ENCODE assay signal across 11 mouse cellular contexts in genomic region chr3:101929105-101929876, GRCm38 (mm10). TPM values are rescaled to one million over a fixed set of nuclear protein-coding genes. Genes with fewer than 3 reads are reported as not detected.
DNase-seq lines count a peak whose midpoint lies in the region; ATAC-seq and TF ChIP-seq lines count a peak whose summit lies in the region.
"Had no signal": no experiment of that assay in that cellular context is flagged by ENCODE, and none has a peak within 500 bp of the region (broad histone marks: within the 10 kb centered on the region; RNA-seq: fewer than 3 reads in every experiment).

No protein-coding gene starts in this region.

- WGBS in thymus, adult 2 months = 77% methylated on average over 4 of the region's 4 CpGs
- WGBS in hindbrain, postnatal 0 days = 42% methylated on average over 4 of the region's 4 CpGs
- 72% methylated on average over 4 of the region's 4 CpGs for WGBS in kidney, adult 2 months

- H3K9ac ChIP-seq in hindbrain, postnatal 0 days (replicated peaks; ENCODE audit: low read length) = no peak overlapping the region
- H3K9ac ChIP-seq: heart, embryonic 12.5 days had no signal

- no peaks in the 10 kb centered on the region for H3K27me3 ChIP-seq in thymus, adult 2 months (ENCODE audit: control insufficient read depth, insufficient read depth, low read length)
- H3K27me3 ChIP-seq in hindbrain, postnatal 0 days (ENCODE audit: insufficient read depth, low read length) = no peaks in the 10 kb centered on the region
- no peaks in the 10 kb centered on the region for H3K27me3 ChIP-seq in kidney, adult 2 months (replicated peaks; ENCODE audit: control insufficient read depth, insufficient read depth, low read length)
- H3K27me3 ChIP-seq: heart, embryonic 12.5 days had no signal

- H3K4me1 ChIP-seq in thymus, adult 2 months (replicated peaks; ENCODE audit: control insufficient read depth, insufficient read depth, low read length) = peaks cover 4% of the 10 kb centered on the region
- peaks cover 5% of the 10 kb centered on the region; the same call in 1 of the 2 replicates for H3K4me1 ChIP-seq in hindbrain, postnatal 0 days (ENCODE audit: insufficient read depth, low read length)
- H3K4me1 ChIP-seq in kidney, adult 2 months (ENCODE audit: control insufficient read depth, insufficient read depth, low read length) = no peaks in the 10 kb centered on the region

- DNase-seq in thymus, postnatal 0 days (ENCODE audit: low spot score) = peak; percentile 11
- no peak for DNase-seq in thymus, adult 2 months
- DNase-seq in cerebellum, postnatal 14 days = peak; percentile 67 to 76
- DNase-seq in hindbrain, postnatal 0 days (ENCODE audit: low spot score) = peak; percentile 58
- no peak for DNase-seq in yolk sac, embryonic 10.5 days (ENCODE audit: low spot score)
- no peak for DNase-seq in kidney, adult 2 months
- DNase-seq in kidney, postnatal 10 days = no peak
- DNase-seq: adrenal gland, postnatal 36 days had no signal

- no peaks in the 10 kb centered on the region for H3K36me3 ChIP-seq in thymus, adult 2 months (ENCODE audit: control insufficient read depth, insufficient read depth, low read length)
- H3K36me3 ChIP-seq in hindbrain, postnatal 0 days (ENCODE audit: insufficient read depth, low read length) = no peaks in the 10 kb centered on the region
- no peaks in the 10 kb centered on the region for H3K36me3 ChIP-seq in kidney, adult 2 months (ENCODE audit: control insufficient read depth, insufficient read depth, low read length)
- H3K36me3 ChIP-seq: heart, embryonic 12.5 days had no signal

- H3K27ac ChIP-seq in thymus, adult 2 months (ENCODE audit: control insufficient read depth, insufficient read depth, low read length) = no peak overlapping the region
- no peak overlapping the region for H3K27ac ChIP-seq in hindbrain, postnatal 0 days
- H3K27ac ChIP-seq in kidney, adult 2 months (ENCODE audit: insufficient read depth, low read depth, low read length) = no peak overlapping the region
- H3K27ac ChIP-seq: kidney, postnatal 0 days had no signal

- no peak overlapping the region for H3K4me3 ChIP-seq in thymus, adult 2 months (ENCODE audit: control insufficient read depth, insufficient read depth, low read length)
- no peak overlapping the region for H3K4me3 ChIP-seq in hindbrain, postnatal 0 days (ENCODE audit: low read length)
- H3K4me3 ChIP-seq in kidney, adult 2 months (ENCODE audit: insufficient read depth, low read depth, low read length) = no peak overlapping the region
- H3K4me3 ChIP-seq: erythroblast, embryonic 14.5 days; heart, embryonic 12.5 days had no signal

- no peaks in the 10 kb centered on the region for H3K9me3 ChIP-seq in hindbrain, postnatal 0 days (ENCODE audit: low read length)
- H3K9me3 ChIP-seq: heart, embryonic 12.5 days had no signal

- no peak for TF ChIP-seq CTCF in thymus, adult 2 months (IDR thresholded peaks at IDR 0.05; ENCODE audit: borderline replicate concordance, control insufficient read depth, extremely low read depth, insufficient read depth, low read length, poor library complexity)
- TF ChIP-seq CTCF in hindbrain, postnatal 0 days (IDR thresholded peaks at IDR 0.05; ENCODE audit: low read depth) = no peak
- TF ChIP-seq CTCF in kidney, adult 2 months (conservative IDR thresholded peaks at IDR 0.05; ENCODE audit: insufficient read depth, insufficient read length, low read depth, low read length) = no peak

- no peak for ATAC-seq in hindbrain, postnatal 0 days

- no peak for TF ChIP-seq POLR2A in thymus, adult 2 months (IDR thresholded peaks at IDR 0.05; ENCODE audit: control insufficient read depth, extremely low read depth, insufficient read depth, low read length, poor library complexity)
- TF ChIP-seq POLR2A in kidney, adult 2 months (IDR thresholded peaks at IDR 0.05; ENCODE audit: low read depth, low read length) = no peak

- no peak overlapping the region for H3K4me2 ChIP-seq in hindbrain, postnatal 0 days (ENCODE audit: low read depth, low read length)
- H3K4me2 ChIP-seq: heart, embryonic 12.5 days had no signal

RNA-seq across cellular contexts. Expression of gene Slc22a15, which starts 5.0 kb away (rescaled TPM):
- polyA plus RNA-seq in thymus, postnatal 0 days (2015; fragmentation: Nextera tagmentation; extraction: Ambion mirVana) = 6.0 and 6.2 TPM in 2 replicates
- 7.0 and 8.0 TPM in 2 replicates for polyA plus RNA-seq in thymus, adult 2 months (2012; rRNA removed)
- 11.1 and 12.5 TPM in 2 replicates for total RNA-seq in hindbrain, postnatal 0 days (2014; rRNA removed)
- 5.0 and 5.7 TPM in 2 replicates for polyA plus RNA-seq in hindbrain, postnatal 0 days (2015; fragmentation: Nextera tagmentation; extraction: Ambion mirVana)
- polyA plus RNA-seq in kidney, adult 2 months (2012; rRNA removed) = 2.4 and 2.7 TPM in 2 replicates
- polyA plus RNA-seq: erythroblast, embryonic 14.5 days had no signal

Comparison
In these comparisons a context has a peak if more than half of its experiments do, and no peak if none do; other contexts are left out.
1. DNase-seq: peak in thymus, postnatal 0 days (single experiment), cerebellum, postnatal 14 days (2 of 2) and hindbrain, postnatal 0 days (single experiment); none in thymus, adult 2 months (single experiment), yolk sac, embryonic 10.5 days (single experiment), kidney, adult 2 months (single experiment) and kidney, postnatal 10 days (single experiment).